Mouse (Mus musculus) adrenal gland (tissue): ENCODE measurements at regions not wholly inside any gene's neighbourhood (a gene's known extent, or its start where the extent isn't known, plus 50 kb on each side); places are given as distances from the start of the nearest gene placed in this dataset.
"Not testable (repeated sequence)": the region's sequence is repeated elsewhere in the genome, so short reads cannot be mapped to it uniquely, and the experiment has no call there.

Experiments
- intact Hi-C: fragments of 180-260 bp; cut with DNase I; formaldehyde crosslinking; loops from one replicate; pipeline ENCODE4 v1.15.1; 2025

- intact Hi-C loops, result not testable (repeated sequence)
Observed at GRCm38 (mm10) chr7:73254972-73255371, 120.3 kb upstream of the Rgma start.

DNA sequence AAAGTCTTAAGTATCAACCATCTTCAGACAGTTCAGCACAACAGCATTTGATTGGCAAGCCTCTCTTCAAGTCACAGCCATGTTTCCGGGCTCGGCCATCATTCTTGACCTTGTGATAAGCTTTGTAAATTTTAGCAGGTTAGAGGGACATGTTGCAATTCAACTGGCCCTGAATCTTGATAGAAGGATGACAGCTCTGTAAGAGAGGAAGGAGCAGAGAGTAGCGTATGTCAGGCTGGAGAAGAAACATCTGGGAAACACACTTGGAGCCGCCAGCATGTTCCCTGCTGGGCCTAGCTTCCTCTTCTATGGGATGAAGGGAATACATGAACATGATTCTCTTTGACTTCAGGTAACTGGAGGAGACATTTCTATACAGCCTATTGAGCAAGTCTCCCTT lies 115.2 kb upstream of the Rgma start:
- intact Hi-C loops, result no loop called here

DNA sequence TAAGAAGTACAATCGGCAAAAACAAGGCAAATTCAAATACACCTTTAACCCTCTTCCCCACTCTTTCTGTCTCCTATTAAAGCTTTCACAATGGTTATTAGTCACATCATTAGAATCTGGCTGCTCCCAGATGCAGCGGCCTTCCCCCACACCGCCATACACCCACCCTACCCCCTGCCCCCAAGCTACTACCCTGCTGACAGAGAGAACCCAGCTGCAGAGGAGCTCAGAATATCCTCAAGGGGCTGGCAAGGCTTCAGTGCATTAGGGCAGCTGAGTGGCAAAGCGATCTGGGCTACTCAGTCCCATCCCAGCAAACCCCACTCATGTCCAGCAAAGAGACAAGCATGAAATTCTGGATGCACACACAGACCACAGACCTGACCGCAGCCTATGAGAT lies 113.6 kb upstream of the Rgma start:
- intact Hi-C loops, result no loop called here

GRCm38 (mm10) chr7:73262526-73262925 lies 112.8 kb upstream of the Rgma start:
- intact Hi-C loops, result no loop called here

DNA sequence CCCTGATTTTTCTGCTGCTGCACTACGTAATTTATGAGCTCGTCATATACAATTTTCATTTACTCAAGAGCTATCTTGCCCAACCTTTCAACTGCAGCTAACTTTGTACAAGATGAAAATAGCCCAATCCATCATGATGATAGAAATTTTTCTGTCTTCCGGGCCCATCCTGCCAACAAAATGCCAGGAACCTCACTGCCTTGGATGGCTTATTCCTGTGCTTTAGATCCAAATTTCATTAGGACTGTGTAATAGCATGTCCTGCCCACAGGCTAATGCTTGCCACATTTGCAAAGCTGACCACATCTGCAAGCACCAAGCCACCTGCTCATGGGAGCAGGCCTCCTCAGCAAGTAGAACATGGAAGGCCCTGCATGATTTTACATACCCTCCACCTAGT lies 105.7 kb upstream of the Rgma start:
- intact Hi-C loops, result no loop called here

- intact Hi-C loops, result no loop called here
Observed at GRCm38 (mm10) chr7:73272787-73273186, 102.5 kb upstream of the Rgma start.

GRCm38 (mm10) chr7:73275814-73276271 lies 99.5 kb upstream of the Rgma start:
- intact Hi-C loops, result no loop called here

DNA sequence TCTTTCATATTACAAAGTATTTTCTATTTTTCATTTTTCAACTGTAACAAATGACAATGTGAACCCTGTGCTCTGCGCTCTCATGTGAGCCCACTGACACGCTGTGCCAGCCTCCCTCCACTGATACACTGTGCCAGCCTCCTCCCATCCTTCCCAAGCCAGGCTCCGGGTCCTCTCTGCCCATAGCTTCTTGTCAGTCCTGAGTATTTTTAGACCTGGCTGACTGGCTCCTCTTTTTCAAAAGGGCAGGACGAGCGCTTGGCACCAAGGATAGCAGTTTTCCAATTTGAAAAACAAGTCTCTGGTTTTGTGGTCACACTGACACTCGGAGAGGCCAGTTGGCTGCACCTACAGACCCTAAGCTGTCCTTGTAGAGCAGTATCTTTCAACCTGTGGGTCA lies 96.7 kb upstream of the Rgma start:
- intact Hi-C loops, result no loop called here

GRCm38 (mm10) chr7:73279936-73280445 lies 95.3 kb upstream of the Rgma start:
- intact Hi-C loops, result no loop called here

- intact Hi-C loops, result no loop called here
Observed at GRCm38 (mm10) chr7:73286244-73286643, 89.1 kb upstream of the Rgma start.

GRCm38 (mm10) chr7:73293337-73293736 lies 82.0 kb upstream of the Rgma start:
- intact Hi-C loops, result no loop called here

- intact Hi-C loops, result no loop called here
Observed at GRCm38 (mm10) chr7:73294399-73294798, 80.9 kb upstream of the Rgma start.

- intact Hi-C loops, result no loop called here
Observed at GRCm38 (mm10) chr7:73302501-73302900, 72.8 kb upstream of the Rgma start.

GRCm38 (mm10) chr7:73303818-73304217 lies 71.5 kb upstream of the Rgma start:
- intact Hi-C loops, result no loop called here

DNA sequence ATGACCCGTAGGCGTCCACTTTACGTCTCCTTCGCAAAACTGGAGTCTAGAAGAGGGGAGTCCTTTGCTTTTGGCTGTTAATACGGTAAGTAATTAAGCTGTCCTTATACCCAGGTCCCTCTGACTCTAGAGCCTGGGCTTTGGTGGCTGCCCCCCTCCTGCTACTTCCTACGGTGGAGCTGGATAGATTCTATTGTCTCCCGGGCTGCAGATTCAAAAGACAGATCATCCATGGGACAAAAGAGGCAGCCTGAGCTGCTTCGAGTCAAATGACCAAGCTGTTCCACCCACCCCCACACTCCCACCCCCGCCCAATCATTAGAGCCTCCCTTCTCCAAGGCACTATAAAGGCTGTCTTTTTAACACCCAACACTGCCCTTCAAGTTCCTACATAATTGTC lies 70.5 kb upstream of the Rgma start:
- intact Hi-C loops, result no loop called here

- intact Hi-C loops, result no loop called here
Observed at GRCm38 (mm10) chr7:73305286-73305975, 69.9 kb upstream of the Rgma start.

DNA sequence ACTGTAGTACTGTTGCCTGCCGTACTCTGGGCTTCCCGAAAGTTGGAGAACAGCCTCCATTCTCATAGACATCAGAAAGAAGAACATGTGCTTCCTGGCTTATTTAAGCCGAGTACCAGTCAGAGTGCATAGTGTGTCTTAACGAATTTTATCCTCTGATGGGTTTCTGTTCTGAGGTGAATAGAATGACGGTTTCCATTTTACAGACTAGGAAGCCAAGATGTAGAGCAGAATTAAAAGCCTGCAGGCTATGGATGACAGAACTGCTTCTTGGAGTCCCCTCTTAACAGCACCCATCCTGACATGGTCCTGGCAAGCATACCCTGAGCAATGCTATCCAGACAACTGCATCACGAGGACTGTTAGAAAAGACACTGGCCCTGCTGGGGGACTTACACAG lies 69.0 kb upstream of the Rgma start:
- intact Hi-C loops, result no loop called here

GRCm38 (mm10) chr7:73306728-73307127 lies 68.6 kb upstream of the Rgma start:
- intact Hi-C loops, result no loop called here

DNA sequence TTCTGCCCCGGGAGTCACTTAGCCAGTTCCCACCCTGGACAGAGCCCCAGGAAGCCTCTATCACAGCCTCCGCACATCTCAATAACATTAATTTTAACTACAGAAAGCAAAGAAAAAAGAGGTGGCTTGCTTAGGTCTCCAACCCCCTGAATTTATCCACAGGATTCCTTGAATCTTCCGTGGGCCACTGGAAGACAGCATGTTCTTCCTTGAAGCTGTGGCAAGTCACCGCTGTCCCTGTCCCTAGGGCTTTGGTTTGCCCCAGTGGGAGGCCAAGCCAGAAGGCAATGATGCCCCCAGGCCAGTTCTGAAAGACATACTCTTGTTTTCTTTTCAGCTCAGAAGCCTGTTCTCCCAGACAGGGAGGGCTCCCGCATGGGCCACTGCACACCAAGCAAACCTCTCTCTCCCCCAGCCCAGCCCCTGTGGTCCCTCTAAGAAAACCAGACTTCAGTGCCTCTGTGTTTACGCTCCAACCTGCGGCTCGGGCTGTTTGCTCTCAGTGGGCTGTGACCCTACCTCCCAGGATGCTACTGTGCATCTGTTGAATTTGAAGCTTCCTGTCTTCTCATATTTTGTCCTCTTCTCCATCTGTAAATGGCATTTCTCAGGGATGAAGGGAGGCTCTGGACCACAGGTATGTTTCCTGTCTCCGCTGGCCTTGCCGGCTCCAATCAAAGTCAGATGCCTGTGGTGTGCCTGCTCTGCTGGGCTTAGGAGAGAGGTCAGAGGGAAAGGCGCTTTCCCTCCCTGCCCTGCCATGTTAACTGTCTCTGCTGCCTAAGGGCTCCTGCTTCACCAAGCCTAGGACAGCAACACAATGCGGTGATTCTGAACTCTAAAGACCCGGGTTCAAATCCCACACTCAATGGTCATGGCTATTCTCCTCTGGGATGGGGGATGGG lies 67.5 kb upstream of the Rgma start:
- intact Hi-C loops, result no loop called here

GRCm38 (mm10) chr7:73308981-73309380 lies 66.3 kb upstream of the Rgma start:
- intact Hi-C loops, result no loop called here

DNA sequence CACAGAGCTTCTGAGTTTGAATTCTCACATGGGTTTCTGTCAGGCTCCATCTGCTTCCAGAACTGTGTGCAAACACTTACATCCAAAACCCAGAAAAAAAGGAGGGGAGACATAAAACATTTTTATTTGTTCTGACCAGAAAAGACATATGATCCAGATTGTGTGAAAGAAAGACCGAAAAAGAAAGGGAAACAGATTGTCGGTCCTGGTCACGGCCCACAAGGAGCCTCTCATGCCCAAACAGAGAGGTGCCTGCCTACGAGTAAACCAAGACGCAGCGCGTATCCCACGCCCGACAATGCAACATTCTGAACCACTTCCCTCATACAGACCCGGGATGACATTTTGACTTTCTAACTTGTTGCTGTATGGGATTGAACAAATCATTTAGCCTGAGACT lies 65.3 kb upstream of the Rgma start:
- intact Hi-C loops, result no loop called here

GRCm38 (mm10) chr7:73310581-73311136 lies 64.7 kb upstream of the Rgma start:
- intact Hi-C loops, result no loop called here
